Mouse (Mus musculus): ENCODE measurements at regions not wholly inside any gene's neighbourhood (a gene's known extent, or its start where the extent isn't known, plus 50 kb on each side); places are given as distances from the start of the nearest gene placed in this dataset.

- dilution Hi-C loops (cut with MboI; ENCODE audit: extremely low pct_ligation_motif_present, extremely low pct_unique_long_range_greater_than_20kb, low sequenced_read_pairs): no loop called here
- no peak for DNase-seq (ENCODE audit: extremely low read depth)
- Histone ChIP-seq H3K4me3 (replicated peaks in 1 of 3; ENCODE audit: low read depth in 2 of 3, low read length in 2 of 3, poor library complexity in 1 of 3) (no peak overlapping the region), H3K9ac (ENCODE audit: insufficient read depth, low read depth) (no peak overlapping the region), H3K4me1 (ENCODE audit: control insufficient read depth in 1 of 2, insufficient read depth in 2 of 2) (peaks cover 4 to 12% of the 10 kb centered on the region in 2 experiments; a peak in 3 of 4 replicates), H3K36me3 (replicated peaks in 1 of 2; ENCODE audit: control insufficient read depth in 1 of 2, insufficient read depth in 1 of 2, low read length in 1 of 2) (no peaks in the 10 kb centered on the region), H3K27ac (ENCODE audit: insufficient read depth, low read depth) (no peak overlapping the region), H3K9me3 (replicated peaks; ENCODE audit: low read length) (no peaks in the 10 kb centered on the region), H3K4me2 (ENCODE audit: insufficient read depth, low read depth, poor library complexity, severe bottlenecking) (no peak overlapping the region), H3K27me3 (replicated peaks) (no peaks in the 10 kb centered on the region), H3K79me2 (replicated peaks; ENCODE audit: control insufficient read depth, extremely low read depth, insufficient read depth, poor library complexity, severe bottlenecking) (no peaks in the 10 kb centered on the region)
- no peak for TF ChIP-seq ZNF384 (IDR thresholded peaks at IDR 0.05; ENCODE audit: low read depth, low read length)
- TF ChIP-seq ZMIZ1 (IDR thresholded peaks at IDR 0.05; ENCODE audit: low read depth, low read length): no peak
- in situ Hi-C loops (cut with MboI; ENCODE audit: low pct_ligation_motif_present, low pct_unique_long_range_greater_than_20kb, low sequenced_read_pairs): no loop called here
Observed at GRCm38 (mm10) chr9:86020133-86020532, 178.0 kb downstream of the Tpbg start.

- TF ChIP-seq USF1 (IDR thresholded peaks at IDR 0.05; ENCODE audit: low read depth, low read length): no peak
- no peak for TF ChIP-seq CHD2 (IDR thresholded peaks at IDR 0.05; ENCODE audit: low read length)
- TF ChIP-seq MYC (IDR thresholded peaks at IDR 0.05; ENCODE audit: low read depth, low read length): no peak
- no peak for TF ChIP-seq POLR2A (IDR thresholded peaks at IDR 0.05; ENCODE audit: low read depth, low read length)
- no peak for TF ChIP-seq PAX5 (IDR thresholded peaks at IDR 0.05; ENCODE audit: low read length)
- no peak for TF ChIP-seq BHLHE40 (IDR thresholded peaks at IDR 0.05; ENCODE audit: low read depth, low read length)
- no peak for TF ChIP-seq CHD1 (IDR thresholded peaks at IDR 0.05; ENCODE audit: low read depth, low read length)
- TF ChIP-seq ZMIZ1 (IDR thresholded peaks at IDR 0.05; ENCODE audit: low read depth, low read length): no peak
- TF ChIP-seq TBP (conservative IDR thresholded peaks at IDR 0.05; ENCODE audit: low read depth, low read length): no peak
- no peak for TF ChIP-seq UBTF (IDR thresholded peaks at IDR 0.05; ENCODE audit: low read depth, low read length)
- TF ChIP-seq RAD21 (IDR thresholded peaks at IDR 0.05; ENCODE audit: low read depth, low read length): no peak
- no peak for TF ChIP-seq NELFE (IDR thresholded peaks at IDR 0.05; ENCODE audit: low read depth, low read length)
- no peak for TF ChIP-seq KAT2A (IDR thresholded peaks at IDR 0.05; ENCODE audit: insufficient replicate concordance, low read length)
- TF ChIP-seq SIN3A (IDR thresholded peaks at IDR 0.05; ENCODE audit: low read length): no peak
- no peaks in the 10 kb centered on the region for H3K79me2 ChIP-seq (replicated peaks; ENCODE audit: control insufficient read depth, extremely low read depth, insufficient read depth, poor library complexity, severe bottlenecking)
- no peaks in the 10 kb centered on the region for H3K27me3 ChIP-seq (replicated peaks)
- H3K4me1 ChIP-seq (ENCODE audit: control insufficient read depth in 1 of 2, insufficient read depth in 2 of 2): peaks cover 2 to 6% of the 10 kb centered on the region in 2 experiments; a peak in 3 of 4 replicates
- H3K36me3 ChIP-seq (replicated peaks in 1 of 2; ENCODE audit: control insufficient read depth in 1 of 2, insufficient read depth in 1 of 2, low read length in 1 of 2): no peaks in the 10 kb centered on the region
- no peak overlapping the region for H3K27ac ChIP-seq (ENCODE audit: insufficient read depth, low read depth)
- no peak overlapping the region for H3K9ac ChIP-seq (ENCODE audit: insufficient read depth, low read depth)
- no peak for DNase-seq (ENCODE audit: extremely low read depth)
- dilution Hi-C loops (cut with MboI; ENCODE audit: extremely low pct_ligation_motif_present, extremely low pct_unique_long_range_greater_than_20kb, low sequenced_read_pairs): no loop called here
- no peak overlapping the region for H3K4me3 ChIP-seq (replicated peaks in 1 of 3; ENCODE audit: low read depth in 2 of 3, low read length in 2 of 3, poor library complexity in 1 of 3)
- H3K9me3 ChIP-seq (replicated peaks; ENCODE audit: low read length): no peaks in the 10 kb centered on the region
- in situ Hi-C loops (cut with MboI; ENCODE audit: low pct_ligation_motif_present, low pct_unique_long_range_greater_than_20kb, low sequenced_read_pairs): no loop called here
- no peak overlapping the region for H3K4me2 ChIP-seq (ENCODE audit: insufficient read depth, low read depth, poor library complexity, severe bottlenecking)
Observed at GRCm38 (mm10) chr9:86020765-86021164, 178.6 kb downstream of the Tpbg start.

GRCm38 (mm10) chr9:86030738-86031137, 188.6 kb downstream of the Tpbg start:
- dilution Hi-C loops (cut with MboI; ENCODE audit: extremely low pct_ligation_motif_present, extremely low pct_unique_long_range_greater_than_20kb, low sequenced_read_pairs): no loop called here

More at GRCm38 (mm10) chr9:86030738-86031137, 188.6 kb downstream of the Tpbg start:
- in situ Hi-C loops (cut with MboI; ENCODE audit: low pct_ligation_motif_present, low pct_unique_long_range_greater_than_20kb, low sequenced_read_pairs): no loop called here
- Histone ChIP-seq H3K4me1 (ENCODE audit: control insufficient read depth in 1 of 2, insufficient read depth in 2 of 2) (no peaks in the 10 kb centered on the region), H3K79me2 (replicated peaks; ENCODE audit: control insufficient read depth, extremely low read depth, insufficient read depth, poor library complexity, severe bottlenecking) (no peaks in the 10 kb centered on the region; the same call in 1 of the 2 replicates), H3K9ac (ENCODE audit: insufficient read depth, low read depth) (no peak overlapping the region), H3K4me3 (replicated peaks in 1 of 3; ENCODE audit: low read depth in 2 of 3, low read length in 2 of 3, poor library complexity in 1 of 3) (no peak overlapping the region), H3K27me3 (replicated peaks) (no peaks in the 10 kb centered on the region), H3K9me3 (replicated peaks; ENCODE audit: low read length) (no peaks in the 10 kb centered on the region), H3K36me3 (replicated peaks in 1 of 2; ENCODE audit: control insufficient read depth in 1 of 2, insufficient read depth in 1 of 2, low read length in 1 of 2) (no peaks in the 10 kb centered on the region), H3K4me2 (ENCODE audit: insufficient read depth, low read depth, poor library complexity, severe bottlenecking) (no peak overlapping the region), H3K27ac (ENCODE audit: insufficient read depth, low read depth) (no peak overlapping the region)
- no peak for TF ChIP-seq PAX5 (IDR thresholded peaks at IDR 0.05; ENCODE audit: low read length)
- TF ChIP-seq MEF2A (IDR thresholded peaks at IDR 0.05; ENCODE audit: borderline replicate concordance, low read depth, low read length): no peak
- no peak for TF ChIP-seq GABPA (IDR thresholded peaks at IDR 0.05; ENCODE audit: insufficient replicate concordance, low read depth, low read length)
- TF ChIP-seq SIN3A (IDR thresholded peaks at IDR 0.05; ENCODE audit: low read length): no peak
- no peak for DNase-seq (ENCODE audit: extremely low read depth)
